Mouse (Mus musculus) natural killer cell, adult 2 months (primary cell): ENCODE data around the gene Fgf8.

Source experiments
- DNase-seq, 2 experiments: peaks; one replicate each; pipeline ENCODE4 v3.0.0; 2022; ENCODE audit warnings: low spot score in 2 of 2

Fgf8 gene

DNA sequence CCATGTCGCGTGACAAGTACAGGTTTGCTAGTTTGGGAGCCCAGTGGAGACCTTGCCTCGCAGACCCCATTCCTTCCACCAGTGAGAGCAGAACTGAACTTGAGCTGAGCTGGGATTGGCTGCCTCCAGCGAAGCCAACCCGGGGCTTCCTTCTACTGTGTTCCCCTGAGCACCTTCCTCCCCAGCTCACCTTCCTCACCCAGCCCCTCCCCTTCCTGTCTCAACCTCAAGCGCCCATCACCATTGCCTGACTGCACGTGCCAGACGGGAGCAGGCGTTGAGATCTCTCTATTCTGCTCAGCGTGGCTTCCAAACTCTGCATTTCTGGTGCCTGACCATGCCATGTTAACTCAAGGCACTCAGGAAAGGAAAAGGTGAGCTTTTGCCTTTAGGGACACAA is 15.5 kb downstream of the Fgf8 start:
- no peak for DNase-seq

DNA sequence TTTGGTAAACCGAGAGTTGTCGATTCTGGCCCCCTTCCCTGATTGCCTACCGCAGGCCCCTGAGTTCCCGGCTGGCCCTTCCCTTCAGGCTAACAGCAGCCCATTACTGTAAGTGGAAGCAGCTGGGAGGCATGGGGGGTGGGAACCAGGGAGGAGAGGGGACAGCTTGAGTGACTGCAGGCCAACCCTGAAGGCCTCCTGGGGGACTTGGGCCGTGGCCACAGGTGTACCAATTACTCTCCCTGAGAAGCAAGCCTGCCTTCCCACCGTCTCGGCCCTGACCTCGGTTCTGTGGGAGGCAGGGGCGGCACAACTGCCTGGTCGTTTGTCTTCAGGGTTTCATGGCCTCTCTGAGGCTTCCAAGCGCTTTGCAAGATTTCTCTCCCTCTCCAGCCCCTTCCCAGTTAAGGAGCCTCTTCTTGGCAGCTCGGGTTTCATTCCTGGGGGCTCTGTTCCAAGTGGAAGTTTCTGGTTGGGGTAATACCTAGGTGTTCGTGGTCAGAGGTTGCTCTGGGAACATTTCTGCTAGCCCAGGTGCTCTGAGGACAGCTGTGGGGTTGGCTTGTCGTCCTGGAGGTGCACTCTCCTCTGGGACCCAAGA is 16.9 kb downstream of the Fgf8 start:
- no peak for DNase-seq

DNA sequence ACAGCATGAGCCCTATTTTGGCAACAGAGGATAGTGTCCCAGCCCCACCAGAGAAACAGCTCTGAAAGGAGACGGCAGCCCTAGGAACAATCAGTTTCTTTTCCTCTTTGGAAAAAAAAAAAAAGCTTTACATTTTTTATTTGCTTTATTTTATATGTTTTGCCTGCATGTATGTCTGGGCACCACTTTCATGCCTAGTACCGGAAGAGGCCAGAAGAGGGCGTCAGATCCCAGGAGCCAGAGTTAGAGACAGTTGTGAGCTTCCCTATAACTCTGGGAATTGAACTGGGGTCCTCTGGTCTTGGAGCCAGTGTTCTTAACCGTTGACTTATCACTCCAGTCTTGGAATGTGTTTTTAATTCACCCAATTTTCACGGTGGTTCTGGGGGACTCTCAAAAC is 20.5 kb downstream of the Fgf8 start:
- DNase-seq, result no peak

DNA sequence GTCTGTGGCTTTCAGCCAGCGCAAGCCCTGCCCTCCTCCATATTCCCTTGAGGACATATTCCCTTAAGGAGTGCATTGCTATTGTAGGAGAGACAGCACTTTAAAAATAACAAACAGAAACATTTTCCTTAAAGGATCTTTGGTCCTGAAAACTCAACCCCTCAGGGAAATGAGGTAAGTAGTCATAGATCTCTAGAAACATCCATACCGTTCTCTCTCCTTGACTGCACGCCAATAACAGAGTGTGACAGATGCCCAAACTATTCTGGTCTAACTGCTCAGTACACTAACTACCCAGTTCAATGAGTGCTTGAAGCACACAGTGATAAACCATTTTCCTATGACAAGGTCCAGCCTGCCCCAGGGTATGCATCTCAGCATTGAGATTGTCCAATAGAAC is 24.4 kb downstream of the Fgf8 start:
- DNase-seq, result no peak

DNA sequence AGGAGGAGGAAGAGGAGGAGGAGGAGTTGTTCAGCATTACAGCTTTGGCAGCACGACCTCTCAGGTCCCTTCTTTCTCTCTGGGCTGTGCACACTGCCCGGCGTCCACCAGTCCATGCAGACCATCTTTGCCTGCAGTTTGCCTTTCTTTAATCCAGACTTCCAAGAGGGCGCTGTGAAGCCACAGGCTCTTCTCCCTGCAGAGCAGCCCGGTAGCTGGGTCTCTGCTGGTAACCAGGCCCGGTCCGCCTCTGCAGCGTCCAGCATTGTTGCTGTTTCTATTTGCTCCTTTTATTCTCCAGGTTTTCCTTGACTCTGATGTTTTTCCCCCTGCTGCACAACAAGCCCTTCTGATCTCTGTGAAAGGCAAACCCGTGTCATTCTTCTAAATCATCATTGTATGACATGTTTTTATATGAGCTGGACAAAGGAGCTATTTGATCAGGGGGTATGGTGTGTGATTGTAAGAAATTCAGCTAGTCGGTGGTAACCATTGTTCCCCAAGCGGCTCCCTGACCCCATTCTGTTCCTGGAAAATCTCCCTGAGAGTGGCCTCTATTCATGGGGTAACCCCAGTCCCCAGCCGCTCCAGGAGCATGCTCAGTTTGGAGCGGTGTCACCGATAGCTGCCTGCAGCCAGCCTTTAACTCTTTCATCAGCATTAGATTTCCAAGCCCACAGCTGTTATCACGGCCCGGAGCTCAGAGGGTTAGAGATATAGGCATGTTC is 25.1 kb downstream of the Fgf8 start:
- DNase-seq, result no peak

DNA sequence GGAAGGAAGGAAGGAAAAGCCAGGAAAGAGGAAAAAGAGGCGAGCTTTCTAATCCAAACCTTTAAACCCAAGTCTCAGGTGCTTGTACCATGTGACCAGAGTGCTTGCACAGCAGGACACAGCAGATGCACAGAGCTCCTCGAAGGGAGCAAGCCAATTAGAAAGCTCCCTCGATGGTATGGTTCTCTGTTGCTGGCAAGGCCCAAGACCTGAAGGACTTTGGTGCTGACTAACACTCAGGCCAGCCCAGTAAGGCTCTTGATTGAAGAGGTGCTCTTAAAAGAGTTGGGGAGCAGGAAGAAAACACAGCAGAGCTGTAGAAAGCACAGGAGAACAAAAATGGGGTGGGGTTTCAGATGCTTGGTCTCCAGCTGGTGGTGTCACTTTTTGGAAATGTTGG is 34.0 kb downstream of the Fgf8 start:
- DNase-seq, result no peak

DNA sequence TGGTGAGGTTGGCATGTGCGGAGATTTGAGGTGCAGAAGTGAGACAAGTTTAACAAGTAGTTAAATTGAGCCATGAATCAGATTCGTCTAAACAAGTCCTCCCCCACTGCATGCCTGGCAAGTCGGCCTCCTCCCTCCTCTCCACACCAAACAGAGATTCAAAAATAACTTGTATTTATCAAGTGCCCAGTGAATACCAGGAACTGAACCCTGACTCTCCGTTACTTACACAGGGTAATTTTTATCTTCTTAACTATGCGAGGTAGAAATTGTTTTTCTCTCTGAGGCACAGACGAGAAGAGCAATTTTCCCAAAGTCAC is 46.5 kb downstream of the Fgf8 start:
- no peak for DNase-seq

DNA sequence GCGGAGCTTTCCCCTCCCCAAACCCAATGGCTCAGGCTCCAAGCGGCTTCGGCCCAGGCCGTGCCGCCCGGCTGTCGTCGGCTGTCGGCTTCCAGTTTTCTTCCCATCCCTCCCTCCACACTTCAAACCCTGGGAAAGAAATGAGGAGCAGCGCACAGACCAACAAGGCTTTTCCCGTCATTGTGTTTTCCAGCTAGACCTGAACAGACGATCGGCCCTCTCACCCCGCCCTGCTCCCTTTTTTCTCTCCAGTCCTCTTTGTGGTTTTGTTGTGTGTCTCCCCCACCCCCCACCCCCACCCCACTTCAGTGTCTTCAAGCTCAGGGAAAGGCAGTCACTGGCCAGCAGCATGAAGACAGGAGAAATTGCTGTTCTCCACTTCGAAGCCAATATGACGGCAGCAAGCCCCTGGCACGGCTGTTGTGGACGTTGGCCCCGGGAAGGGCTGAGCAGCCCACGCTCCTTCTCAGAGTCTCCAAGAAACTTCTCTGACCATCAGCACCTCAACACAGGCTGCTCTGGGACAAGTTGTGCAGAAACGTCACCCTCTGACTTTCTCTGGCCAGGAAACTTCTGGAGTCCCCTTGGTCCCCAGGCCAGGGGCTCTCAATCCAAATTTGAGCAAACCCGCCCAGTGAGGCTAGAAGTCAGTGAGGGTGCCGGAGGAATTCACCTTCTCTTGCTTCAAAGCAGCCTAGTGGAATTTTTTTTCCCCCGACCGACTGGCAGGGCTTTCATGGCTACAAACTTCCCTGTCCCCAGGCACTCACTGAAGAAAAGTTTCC is 47.0 kb downstream of the Fgf8 start:
- DNase-seq, result no peak

DNA sequence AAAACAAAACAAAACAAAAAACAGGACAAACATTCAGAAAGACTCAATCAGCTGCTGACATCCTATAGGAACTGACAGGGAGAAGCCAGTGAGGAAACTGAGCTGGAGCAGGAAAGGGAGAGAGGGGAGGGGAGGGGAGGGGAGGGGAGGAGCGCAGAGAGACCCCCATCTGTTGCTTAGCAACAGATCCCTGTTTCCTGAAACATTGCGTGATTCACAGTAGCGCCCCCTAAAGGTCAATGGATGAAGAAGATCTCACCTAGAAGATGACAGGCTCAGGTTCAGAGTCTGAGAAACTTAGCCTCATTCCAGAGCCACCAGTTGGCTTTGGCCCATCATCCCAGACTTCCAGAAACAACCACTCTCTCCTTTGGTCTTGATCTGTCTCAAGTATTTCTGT is 48.7 kb downstream of the Fgf8 start:
- no peak for DNase-seq

DNA sequence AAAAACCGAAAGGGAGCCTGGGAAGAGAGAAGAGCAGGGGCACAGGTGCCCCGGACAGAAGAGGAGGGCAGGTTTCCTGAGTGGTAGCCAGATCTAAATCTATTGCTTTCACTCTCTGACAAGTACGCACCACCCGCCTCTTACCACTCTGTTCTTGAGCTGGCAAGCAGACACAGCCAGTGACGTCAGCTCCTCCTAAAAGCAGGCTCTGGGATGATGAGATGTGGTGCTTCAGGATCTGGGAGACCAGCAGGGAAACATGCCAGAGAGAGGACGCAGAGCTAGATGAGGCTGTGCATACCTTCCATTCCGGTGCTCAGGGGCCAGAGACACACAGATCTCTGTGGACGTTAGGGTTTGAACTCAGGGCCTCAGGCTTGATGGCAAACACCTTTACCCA is 50.5 kb downstream of the Fgf8 start:
- DNase-seq, result no peak

DNA sequence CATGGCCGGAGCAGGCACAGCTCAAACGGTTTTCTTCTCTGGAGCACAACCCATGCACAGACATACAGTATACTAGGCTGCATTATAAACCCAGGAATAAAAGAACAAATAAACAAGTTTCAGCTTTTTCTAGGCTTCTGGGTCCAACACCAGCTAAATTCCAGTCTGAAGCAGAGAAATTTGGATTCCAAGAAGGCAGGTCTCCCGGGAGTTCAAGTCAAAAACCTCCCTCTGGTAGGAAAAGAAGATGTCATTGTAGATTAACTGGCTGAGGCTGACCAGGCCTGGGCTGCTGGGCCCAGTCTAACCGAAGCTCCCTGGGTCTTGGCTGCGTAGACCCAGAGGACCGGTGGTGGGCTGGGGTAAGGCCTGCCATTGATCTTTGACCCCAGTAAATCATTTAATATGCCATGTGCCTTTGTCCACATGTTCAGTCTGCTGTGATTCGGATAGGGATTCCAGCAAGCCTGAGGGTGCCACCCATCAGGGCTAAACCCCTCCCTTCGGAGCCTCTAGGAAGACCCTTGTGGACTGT is 51.6 kb downstream of the Fgf8 start:
- no peak for DNase-seq

DNA sequence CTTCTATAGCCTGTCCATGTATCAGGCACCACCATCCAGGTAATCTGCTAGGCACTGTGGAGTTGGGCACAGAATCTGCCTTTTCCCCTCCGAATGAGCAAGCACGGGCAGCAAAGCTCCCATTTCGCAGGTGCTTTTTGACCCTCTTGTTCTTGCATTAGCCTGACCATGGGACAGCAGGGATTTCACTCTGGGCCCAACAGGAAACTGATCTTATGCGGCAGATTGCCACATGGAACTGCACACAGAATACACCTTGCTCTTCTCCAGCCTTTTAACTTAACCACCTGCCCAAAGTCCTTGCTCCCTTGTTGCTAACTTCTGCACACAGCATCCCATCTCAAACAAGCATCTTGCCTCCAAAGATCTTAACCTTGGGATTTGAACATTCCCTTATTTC is 55.7 kb downstream of the Fgf8 start:
- DNase-seq, result no peak
